Mouse (Mus musculus): ENCODE measurements around the gene Azgp1.
"Not testable (repeated sequence)": the region's sequence is repeated elsewhere in the genome, so short reads cannot be mapped to it uniquely, and the experiment has no call there.

The Azgp1 gene

GRCm38 (mm10) chr5:137981300-137981699, at the start of gene Azgp1:
TSS of gene Azgp1 (plus strand) at chr5:137981520.
- DNase-seq = peak; percentile 26

- not testable (repeated sequence) for DNase-seq
Measured at GRCm38 (mm10) chr5:137933934-137934333, 47.4 kb upstream of the Azgp1 start.

- DNase-seq = no peak
Measured at GRCm38 (mm10) chr5:137936486-137936885, 44.8 kb upstream of the Azgp1 start.

GRCm38 (mm10) chr5:137937238-137937637, 44.1 kb upstream of the Azgp1 start:
- DNase-seq = no peak

GRCm38 (mm10) chr5:137940948-137941347, 40.4 kb upstream of the Azgp1 start:
- no peak for DNase-seq

GRCm38 (mm10) chr5:137943133-137943532, 38.2 kb upstream of the Azgp1 start:
- DNase-seq = no peak

GRCm38 (mm10) chr5:137947303-137947702, 34.0 kb upstream of the Azgp1 start:
- DNase-seq = no peak

GRCm38 (mm10) chr5:137951218-137951617, 30.1 kb upstream of the Azgp1 start:
- DNase-seq = peak; percentile 59

GRCm38 (mm10) chr5:137956404-137956803, 24.9 kb upstream of the Azgp1 start:
- no peak for DNase-seq

GRCm38 (mm10) chr5:137962945-137963344, 18.4 kb upstream of the Azgp1 start, which contains the start of gene Gjc3:
TSS of gene Gjc3 (minus strand) at chr5:137963098.
- no peak for DNase-seq

- no peak for DNase-seq
Measured at GRCm38 (mm10) chr5:137966492-137966891, 14.8 kb upstream of the Azgp1 start.

GRCm38 (mm10) chr5:137973161-137973560, 8.2 kb upstream of the Azgp1 start:
- no peak for DNase-seq

- no peak for DNase-seq
Measured at GRCm38 (mm10) chr5:137973738-137974137, 7.6 kb upstream of the Azgp1 start.

- no peak for DNase-seq
Measured at GRCm38 (mm10) chr5:137974724-137975123, 6.6 kb upstream of the Azgp1 start.

GRCm38 (mm10) chr5:137975434-137975833, 5.9 kb upstream of the Azgp1 start:
- DNase-seq = no peak

- DNase-seq = no peak
Measured at GRCm38 (mm10) chr5:137977291-137977690, 4.0 kb upstream of the Azgp1 start.

- no peak for DNase-seq
Measured at GRCm38 (mm10) chr5:137979081-137979480, 2.2 kb upstream of the Azgp1 start.

- DNase-seq = no peak
Measured at GRCm38 (mm10) chr5:137986351-137986750, 5.0 kb downstream of the Azgp1 start.

- DNase-seq = no peak
Measured at GRCm38 (mm10) chr5:138009437-138009836, 28.1 kb downstream of the Azgp1 start.

GRCm38 (mm10) chr5:138012382-138012781, 31.1 kb downstream of the Azgp1 start:
- no peak for DNase-seq

- DNase-seq = no peak
Measured at GRCm38 (mm10) chr5:138016530-138016929, 35.2 kb downstream of the Azgp1 start.

- DNase-seq = no peak
Measured at GRCm38 (mm10) chr5:138016997-138017396, 35.7 kb downstream of the Azgp1 start.

GRCm38 (mm10) chr5:138019577-138019976, 38.3 kb downstream of the Azgp1 start:
- not testable (repeated sequence) for DNase-seq

- DNase-seq = not testable (repeated sequence)
Measured at GRCm38 (mm10) chr5:138020961-138021479, 39.7 kb downstream of the Azgp1 start, which contains the start of the genes Smok3a and Smok3b. TSS of gene Smok3a (plus strand) at chr5:138021261. TSS of gene Smok3b (plus strand) at chr5:138021429.
